Mouse (Mus musculus): ENCODE data around the gene Dhx36. TPM values are rescaled to one million over a fixed set of nuclear protein-coding genes. Genes with fewer than 3 reads are reported as not detected.

The Dhx36 gene
- total RNA-seq, 2 experiments from 2014 or later: 53.7 to 55.3 TPM

DNA sequence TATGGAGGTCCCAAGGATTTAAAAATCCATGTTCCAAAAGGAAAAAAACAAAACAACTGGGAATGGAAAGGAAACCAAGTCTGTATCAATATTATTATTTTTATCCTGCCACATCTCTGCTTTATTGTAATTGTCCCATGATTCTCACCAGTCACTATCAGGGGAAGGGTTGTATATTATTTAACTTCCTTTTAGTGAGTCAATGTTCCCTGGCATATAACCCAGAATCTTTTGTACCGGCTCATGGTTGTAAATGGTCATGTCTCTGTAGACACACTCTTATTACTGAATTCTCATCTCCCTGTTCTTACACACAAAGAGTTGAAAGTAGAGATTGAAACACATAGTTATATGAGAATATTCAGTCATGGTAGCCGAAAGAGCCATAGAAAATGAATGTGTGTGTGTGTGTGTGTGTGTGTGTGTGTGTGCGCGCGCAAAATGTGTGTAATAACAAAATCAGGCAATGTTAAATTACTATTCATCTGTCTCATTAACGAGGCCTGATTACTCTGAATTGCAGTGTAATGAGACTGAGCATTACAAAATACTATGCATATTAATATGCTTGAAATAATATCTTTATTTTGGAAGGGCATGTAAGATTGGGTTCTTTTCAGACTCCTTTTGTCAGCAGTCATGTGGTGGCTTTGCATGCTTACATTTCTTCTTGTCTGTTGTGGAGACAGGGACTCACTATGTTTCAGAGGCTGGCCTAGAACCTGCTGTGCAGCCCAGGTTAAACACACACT, 88.2 kb downstream of the Dhx36 start:
- Histone ChIP-seq H3K27ac (no peak overlapping the region), H3K4me3 (no peak overlapping the region)
- intact Hi-C loops (cut with DNase I): no loop called here
- no peak for DNase-seq (ENCODE audit: extremely low spot score in 1 of 2, low spot score in 2 of 2)
- TF ChIP-seq CTCF (IDR thresholded peaks at IDR 0.05): no peak

Other genes starting within 250 kb of the Dhx36 start
- 10 to 100 TPM; 23.0 to 26.5 TPM for gene Arhgef26, start 168.7 kb downstream of the Dhx36 start, total RNA-seq (2021)
- 1 to 10 TPM in 1 of 2 experiments, under 1 TPM in 1; 0.84 to 1.9 TPM for gene Gpr149, start 98.1 kb upstream of the Dhx36 start, total RNA-seq (2021)

Data from left cerebral cortex, adult 2 months (tissue).